ENCODE assay signal across 19 mouse cellular contexts in genomic region chr17:84758374-84758773, GRCm38 (mm10). TPM values are rescaled to one million over a fixed set of nuclear protein-coding genes. Genes with fewer than 3 reads are reported as not detected.
DNase-seq lines count a peak whose midpoint lies in the region; ATAC-seq and TF ChIP-seq lines count a peak whose summit lies in the region.
"Had no signal": no experiment of that assay in that cellular context is flagged by ENCODE, and none has a peak within 500 bp of the region (broad histone marks: within the 10 kb centered on the region; RNA-seq: fewer than 3 reads in every experiment).

No protein-coding gene starts in this region.

- WGBS in intestine, embryonic 14.5 days: 36% methylated on average over 10 of the region's 10 CpGs
- 36% methylated on average over 10 of the region's 10 CpGs for WGBS in intestine, embryonic 15.5 days
- 45% methylated on average over 10 of the region's 10 CpGs for WGBS in kidney, embryonic 14.5 days

- H3K4me1 ChIP-seq in intestine, embryonic 14.5 days (replicated peaks; ENCODE audit: control insufficient read depth, insufficient read depth, low read length): no peaks in the 10 kb centered on the region
- no peaks in the 10 kb centered on the region for H3K4me1 ChIP-seq in intestine, embryonic 15.5 days (replicated peaks)
- H3K4me1 ChIP-seq in E14TG2a.4 (replicated peaks; ENCODE audit: low read depth, low read length): peaks cover 43% of the 10 kb centered on the region
- no peaks in the 10 kb centered on the region for H3K4me1 ChIP-seq in kidney, embryonic 14.5 days (ENCODE audit: control insufficient read depth, insufficient read depth, low read length)

- H3K4me2 ChIP-seq in intestine, embryonic 14.5 days (ENCODE audit: low read length): no peak overlapping the region
- no peak overlapping the region for H3K4me2 ChIP-seq in intestine, embryonic 15.5 days (replicated peaks)
- H3K4me2 ChIP-seq in kidney, embryonic 14.5 days (replicated peaks; ENCODE audit: low read depth, low read length): no peak overlapping the region
- H3K4me2 ChIP-seq: limb, embryonic 13.5 days; lung, embryonic 14.5 days had no signal

- no peaks in the 10 kb centered on the region for H3K27me3 ChIP-seq in intestine, embryonic 14.5 days (replicated peaks; ENCODE audit: control insufficient read depth, insufficient read depth, low read length)
- H3K27me3 ChIP-seq in intestine, embryonic 15.5 days (replicated peaks): no peaks in the 10 kb centered on the region
- no peaks in the 10 kb centered on the region for H3K27me3 ChIP-seq in E14TG2a.4 (ENCODE audit: insufficient read depth, low read length)
- H3K27me3 ChIP-seq in kidney, embryonic 14.5 days (ENCODE audit: control insufficient read depth, insufficient read depth, low read length): no peaks in the 10 kb centered on the region
- H3K27me3 ChIP-seq: limb, embryonic 13.5 days had no signal

- no peak overlapping the region for H3K4me3 ChIP-seq in intestine, embryonic 14.5 days (ENCODE audit: low read depth, low read length)
- H3K4me3 ChIP-seq in intestine, embryonic 15.5 days (replicated peaks): no peak overlapping the region
- H3K4me3 ChIP-seq in E14TG2a.4 (replicated peaks; ENCODE audit: low read length): 0 out of 2 replicates have a peak overlapping the region, but pooled peaks have one; percentile 11
- H3K4me3 ChIP-seq in kidney, embryonic 14.5 days (ENCODE audit: low read length): no peak overlapping the region
- H3K4me3 ChIP-seq: erythroblast, embryonic 14.5 days; gastrocnemius, adult 2 months; layer of hippocampus, adult 2 months; limb, embryonic 13.5 days had no signal

- ATAC-seq in intestine, embryonic 14.5 days (replicated peaks; ENCODE audit: low FRiP score, low TSS enrichment, low read depth): no peak
- no peak for ATAC-seq in intestine, embryonic 15.5 days
- no peak for ATAC-seq in kidney, embryonic 14.5 days (ENCODE audit: low FRiP score, low TSS enrichment)
- ATAC-seq: forebrain, embryonic 16.5 days had no signal

- TF ChIP-seq CTCF in E14TG2a.4 (conservative IDR thresholded peaks at IDR 0.05; ENCODE audit: low read length): no peak

- peaks cover 37% of the 10 kb centered on the region for H3K36me3 ChIP-seq in intestine, embryonic 14.5 days (ENCODE audit: control insufficient read depth, insufficient read depth, low read length)
- H3K36me3 ChIP-seq in intestine, embryonic 15.5 days: peaks cover 14% of the 10 kb centered on the region; the same call in 1 of the 2 replicates
- peaks cover 74% of the 10 kb centered on the region for H3K36me3 ChIP-seq in E14TG2a.4 (ENCODE audit: insufficient read depth, low read length)
- peaks cover 28% of the 10 kb centered on the region for H3K36me3 ChIP-seq in kidney, embryonic 14.5 days (ENCODE audit: control insufficient read depth, insufficient read depth, low read length)

- no peak overlapping the region for H3K9ac ChIP-seq in intestine, embryonic 14.5 days (ENCODE audit: low read length)
- H3K9ac ChIP-seq in intestine, embryonic 15.5 days: no peak overlapping the region
- no peak overlapping the region for H3K9ac ChIP-seq in kidney, embryonic 14.5 days (ENCODE audit: low read depth, low read length)
- H3K9ac ChIP-seq: limb, embryonic 13.5 days; lung, embryonic 14.5 days had no signal

- H3K27ac ChIP-seq in intestine, embryonic 14.5 days (ENCODE audit: low read depth): no peak overlapping the region
- no peak overlapping the region for H3K27ac ChIP-seq in intestine, embryonic 15.5 days
- H3K27ac ChIP-seq in kidney, embryonic 14.5 days (ENCODE audit: low read depth, low read length): no peak overlapping the region
- H3K27ac ChIP-seq: gastrocnemius, adult 2 months; layer of hippocampus, adult 2 months; limb, embryonic 13.5 days; macrophage had no signal

- H3K9me3 ChIP-seq in intestine, embryonic 14.5 days (ENCODE audit: control insufficient read depth, low read length): no peaks in the 10 kb centered on the region
- no peaks in the 10 kb centered on the region for H3K9me3 ChIP-seq in intestine, embryonic 15.5 days
- no peaks in the 10 kb centered on the region for H3K9me3 ChIP-seq in E14TG2a.4 (ENCODE audit: low read length)
- no peaks in the 10 kb centered on the region for H3K9me3 ChIP-seq in kidney, embryonic 14.5 days (ENCODE audit: control insufficient read depth, low read length)
- H3K9me3 ChIP-seq: limb, embryonic 13.5 days had no signal

- peak; percentile 49 for DNase-seq in intestine, embryonic 14.5 days (ENCODE audit: low spot score)
- peak; percentile 22 for DNase-seq in brain, adult 2 months (ENCODE audit: low read depth, low spot score)
- peak; percentile 61 for DNase-seq in naive thymus-derived CD4-positive, alpha-beta T cell, adult 2 months (ENCODE audit: low read depth)
- no peak for DNase-seq in ovary, postnatal 14 days (ENCODE audit: low spot score)
- no peak for DNase-seq in adrenal gland, postnatal 14 days
- DNase-seq: cerebellum, adult 2 months; embryo, embryonic 11 days; gastrocnemius, adult 2 months; heart, postnatal 14 days; lung, embryonic 14.5 days; midbrain, embryonic 14.5 days had no signal

RNA-seq across cellular contexts. Expression of gene Lrpprc, which starts 32.2 kb away (rescaled TPM):
- polyA plus RNA-seq in intestine, embryonic 14.5 days (2014; fragmentation: Nextera tagmentation; extraction: Ambion mirVana): 61.7 and 63.2 TPM in 2 replicates
- 56.7 and 57.0 TPM in 2 replicates for polyA plus RNA-seq in intestine, embryonic 15.5 days (2015; fragmentation: Nextera tagmentation; extraction: Ambion mirVana)
- 26.9 and 64.7 TPM in 2 replicates for polyA plus RNA-seq in kidney, embryonic 14.5 days (2014; fragmentation: Nextera tagmentation; extraction: Ambion mirVana)
- total RNA-seq in adrenal gland, postnatal 14 days (2021): 84.6 and 86.6 TPM in 2 replicates

Comparison
In these comparisons a context has a peak if more than half of its experiments do, and no peak if none do; other contexts are left out.
1. DNase-seq: peak in intestine, embryonic 14.5 days (single experiment), brain, adult 2 months (single experiment) and naive thymus-derived CD4-positive, alpha-beta T cell, adult 2 months (single experiment); none in ovary, postnatal 14 days (single experiment) and adrenal gland, postnatal 14 days (single experiment).